Mouse (Mus musculus): ENCODE data around the gene Insl6. TPM values are rescaled to one million over a fixed set of nuclear protein-coding genes. Genes with fewer than 3 reads are reported as not detected.

Gene Insl6
- polyA plus RNA-seq (2015; fragmentation: Nextera tagmentation; extraction: Ambion mirVana) = 3.9 and 5.0 TPM in 2 replicates

- 0 out of 2 replicates have a peak within 1 kb of the TSS, but pooled peaks have one; percentile 50 for H3K27ac ChIP-seq
- no peaks in the 10 kb centered on the region for H3K9me3 ChIP-seq
- H3K4me3 ChIP-seq = peak within 1 kb of the TSS; percentile 42
- H3K4me2 ChIP-seq = peak within 1 kb of the TSS; percentile 60
- no peaks in the 10 kb centered on the region for H3K36me3 ChIP-seq
- ATAC-seq (ENCODE audit: insufficient number of reproducible peaks, low FRiP score, low TSS enrichment, low read depth) = peak; percentile 85; the same call in 1 of the 2 replicates
- H3K4me1 ChIP-seq = 0 out of 2 replicates have a peak, but pooled peaks cover 4% of the 10 kb centered on the region
- H3K9ac ChIP-seq = 0 out of 2 replicates have a peak within 1 kb of the TSS, but pooled peaks have one; percentile 8
- 3% methylated on average over 19 of the region's 31 CpGs for WGBS
- H3K27me3 ChIP-seq = no peaks in the 10 kb centered on the region
Measured at GRCm38 (mm10) chr19:29325053-29325851, at the start of gene Insl6. Gene Insl6 (minus strand): TSS chr19:29325356.

- Histone ChIP-seq H3K4me2 (no peak overlapping the region), H3K36me3 (no peaks in the 10 kb centered on the region), H3K4me3 (no peak overlapping the region), H3K9ac (no peak overlapping the region), H3K27me3 (no peaks in the 10 kb centered on the region), H3K4me1 (no peaks in the 10 kb centered on the region), H3K27ac (no peak overlapping the region), H3K9me3 (no peaks in the 10 kb centered on the region)
- ATAC-seq (ENCODE audit: insufficient number of reproducible peaks, low FRiP score, low TSS enrichment, low read depth) = no peak
- 86% methylated on average over 9 of the region's 9 CpGs for WGBS
Measured at GRCm38 (mm10) chr19:29374947-29375346, 49.8 kb upstream of the Insl6 start.

GRCm38 (mm10) chr19:29373438-29373837 lies 48.3 kb upstream of the Insl6 start:
- Histone ChIP-seq H3K36me3 (no peaks in the 10 kb centered on the region), H3K27me3 (no peaks in the 10 kb centered on the region), H3K9me3 (no peaks in the 10 kb centered on the region), H3K4me3 (no peak overlapping the region), H3K4me1 (no peaks in the 10 kb centered on the region), H3K4me2 (peak overlapping the region; percentile 29), H3K27ac (no peak overlapping the region), H3K9ac (no peak overlapping the region)
- no peak for ATAC-seq (ENCODE audit: insufficient number of reproducible peaks, low FRiP score, low TSS enrichment, low read depth)
- 38% methylated on average over 11 of the region's 11 CpGs for WGBS

GRCm38 (mm10) chr19:29372621-29373020 lies 47.5 kb upstream of the Insl6 start:
- H3K4me1 ChIP-seq = no peaks in the 10 kb centered on the region
- H3K27me3 ChIP-seq = no peaks in the 10 kb centered on the region
- H3K9ac ChIP-seq = no peak overlapping the region
- no peaks in the 10 kb centered on the region for H3K36me3 ChIP-seq
- no peak overlapping the region for H3K4me2 ChIP-seq
- ATAC-seq (ENCODE audit: insufficient number of reproducible peaks, low FRiP score, low TSS enrichment, low read depth) = no peak
- 84% methylated on average over 3 of the region's 3 CpGs for WGBS
- H3K9me3 ChIP-seq = no peaks in the 10 kb centered on the region
- no peak overlapping the region for H3K27ac ChIP-seq
- no peak overlapping the region for H3K4me3 ChIP-seq

- no peak for ATAC-seq (ENCODE audit: insufficient number of reproducible peaks, low FRiP score, low TSS enrichment, low read depth)
- Histone ChIP-seq H3K9ac (no peak overlapping the region), H3K4me1 (0 out of 2 replicates have a peak, but pooled peaks cover 3% of the 10 kb centered on the region), H3K27me3 (no peaks in the 10 kb centered on the region), H3K9me3 (no peaks in the 10 kb centered on the region), H3K36me3 (no peaks in the 10 kb centered on the region), H3K27ac (no peak overlapping the region; the same call in 1 of the 2 replicates), H3K4me3 (0 out of 2 replicates have a peak overlapping the region, but pooled peaks have one; percentile 0), H3K4me2 (peak overlapping the region; percentile 13)
- 32% methylated on average over 4 of the region's 4 CpGs for WGBS
Measured at GRCm38 (mm10) chr19:29372138-29372537, 47.0 kb upstream of the Insl6 start.

- Histone ChIP-seq H3K27ac (no peak overlapping the region; the same call in 1 of the 2 replicates), H3K4me3 (0 out of 2 replicates have a peak overlapping the region, but pooled peaks have one; percentile 0), H3K27me3 (no peaks in the 10 kb centered on the region), H3K4me1 (peaks cover 5% of the 10 kb centered on the region; the same call in 1 of the 2 replicates), H3K9me3 (no peaks in the 10 kb centered on the region), H3K4me2 (peak overlapping the region; percentile 13), H3K9ac (no peak overlapping the region), H3K36me3 (no peaks in the 10 kb centered on the region)
- ATAC-seq (ENCODE audit: insufficient number of reproducible peaks, low FRiP score, low TSS enrichment, low read depth) = no peak
- 73% methylated on average over 18 of the region's 18 CpGs for WGBS
Measured at GRCm38 (mm10) chr19:29371284-29372081, 46.3 kb upstream of the Insl6 start.

- Histone ChIP-seq H3K27me3 (no peaks in the 10 kb centered on the region), H3K9ac (no peak overlapping the region), H3K36me3 (no peaks in the 10 kb centered on the region), H3K4me1 (peaks cover 5% of the 10 kb centered on the region; the same call in 1 of the 2 replicates), H3K4me2 (no peak overlapping the region), H3K27ac (no peak overlapping the region), H3K4me3 (no peak overlapping the region), H3K9me3 (no peaks in the 10 kb centered on the region)
- WGBS = 82% methylated on average over 7 of the region's 7 CpGs
- ATAC-seq (ENCODE audit: insufficient number of reproducible peaks, low FRiP score, low TSS enrichment, low read depth) = no peak
Measured at GRCm38 (mm10) chr19:29370545-29371283, 45.6 kb upstream of the Insl6 start.

- Histone ChIP-seq H3K4me1 (peaks cover 5% of the 10 kb centered on the region; the same call in 1 of the 2 replicates), H3K4me3 (no peak overlapping the region), H3K4me2 (no peak overlapping the region), H3K27ac (no peak overlapping the region), H3K9ac (no peak overlapping the region), H3K9me3 (no peaks in the 10 kb centered on the region), H3K36me3 (no peaks in the 10 kb centered on the region), H3K27me3 (no peaks in the 10 kb centered on the region)
- 55% methylated on average over 12 of the region's 12 CpGs for WGBS
- ATAC-seq (ENCODE audit: insufficient number of reproducible peaks, low FRiP score, low TSS enrichment, low read depth) = no peak
Measured at GRCm38 (mm10) chr19:29370112-29370511, 45.0 kb upstream of the Insl6 start.

- Histone ChIP-seq H3K9me3 (no peaks in the 10 kb centered on the region), H3K4me1 (peaks cover 5% of the 10 kb centered on the region; the same call in 1 of the 2 replicates), H3K27ac (no peak overlapping the region), H3K9ac (no peak overlapping the region), H3K27me3 (no peaks in the 10 kb centered on the region), H3K36me3 (no peaks in the 10 kb centered on the region), H3K4me2 (no peak overlapping the region), H3K4me3 (no peak overlapping the region)
- WGBS = 73% methylated on average over 3 of the region's 3 CpGs
- no peak for ATAC-seq (ENCODE audit: insufficient number of reproducible peaks, low FRiP score, low TSS enrichment, low read depth)
Measured at GRCm38 (mm10) chr19:29368671-29369309, 43.6 kb upstream of the Insl6 start.

- Histone ChIP-seq H3K27me3 (no peaks in the 10 kb centered on the region), H3K9ac (no peak overlapping the region), H3K9me3 (no peaks in the 10 kb centered on the region), H3K4me3 (no peak overlapping the region), H3K27ac (no peak overlapping the region), H3K4me1 (peaks cover 5% of the 10 kb centered on the region; the same call in 1 of the 2 replicates), H3K4me2 (no peak overlapping the region), H3K36me3 (no peaks in the 10 kb centered on the region)
- ATAC-seq (ENCODE audit: insufficient number of reproducible peaks, low FRiP score, low TSS enrichment, low read depth) = no peak
- 85% methylated on average over 2 of the region's 2 CpGs for WGBS
Measured at GRCm38 (mm10) chr19:29368041-29368440, 42.9 kb upstream of the Insl6 start.
